Mouse (Mus musculus): ENCODE measurements around the gene Tmem229b. TPM values are rescaled to one million over a fixed set of nuclear protein-coding genes. Genes with fewer than 3 reads are reported as not detected.
"Not testable (repeated sequence)": the region's sequence is repeated elsewhere in the genome, so short reads cannot be mapped to it uniquely, and the experiment has no call there.

The Tmem229b gene
- 10 to 100 TPM; 28.0 to 28.9 TPM for total RNA-seq (2021)

DNA sequence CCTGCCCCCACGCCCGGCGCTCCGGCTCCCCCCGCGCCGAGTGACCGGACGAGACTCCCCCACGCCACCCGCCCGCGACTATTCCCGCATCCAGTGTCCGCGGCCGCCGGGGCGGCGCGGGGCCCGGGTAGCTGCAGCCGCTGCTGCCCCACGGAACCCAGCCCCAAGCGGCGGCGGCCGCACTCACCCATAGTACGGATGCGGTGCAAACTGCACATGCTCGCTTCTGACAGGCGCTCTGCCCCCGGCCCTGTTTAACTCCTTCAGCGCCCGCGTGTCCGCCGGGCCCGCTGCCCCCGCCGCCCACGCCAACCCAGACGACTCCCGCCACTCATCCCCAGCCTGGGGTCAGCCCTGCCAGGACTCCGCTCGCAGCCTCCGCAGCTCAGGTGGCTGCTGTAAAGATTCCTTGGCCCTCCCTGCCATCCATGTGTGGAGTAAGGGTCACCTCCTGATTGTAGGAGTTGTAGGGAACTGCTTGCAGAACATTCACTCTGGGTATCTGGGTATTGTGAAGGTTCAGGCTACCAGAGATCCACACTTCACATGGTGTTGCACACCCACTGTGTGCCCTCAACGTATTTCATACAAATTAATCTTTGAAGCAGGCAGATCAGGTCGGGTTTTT, at the start of gene Tmem229b:
Gene Tmem229b (minus strand): TSS at position 502 of the 628 bp plus-strand sequence.
- peak; percentile 66 to 70 for DNase-seq

DNA sequence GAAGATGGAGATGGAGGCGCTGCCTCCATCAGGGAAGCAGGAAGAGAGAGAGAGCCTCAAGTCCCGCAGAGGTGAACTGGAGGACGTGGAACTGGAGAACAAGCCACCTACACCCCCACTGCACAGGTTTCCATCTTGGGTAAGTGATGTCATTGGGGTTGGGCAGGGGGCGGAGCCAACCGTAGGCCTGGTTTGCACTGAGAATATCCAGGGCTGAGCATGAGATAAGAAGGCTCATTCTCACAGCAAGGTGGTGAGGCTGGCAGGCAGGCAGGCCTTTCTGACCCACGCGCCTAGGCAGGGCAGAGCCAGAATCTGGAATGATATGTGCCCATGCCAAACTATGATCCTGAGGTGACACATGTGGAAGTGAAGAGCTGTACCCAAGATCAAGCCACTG, 47.8 kb upstream of the Tmem229b start:
- no peak for DNase-seq

DNA sequence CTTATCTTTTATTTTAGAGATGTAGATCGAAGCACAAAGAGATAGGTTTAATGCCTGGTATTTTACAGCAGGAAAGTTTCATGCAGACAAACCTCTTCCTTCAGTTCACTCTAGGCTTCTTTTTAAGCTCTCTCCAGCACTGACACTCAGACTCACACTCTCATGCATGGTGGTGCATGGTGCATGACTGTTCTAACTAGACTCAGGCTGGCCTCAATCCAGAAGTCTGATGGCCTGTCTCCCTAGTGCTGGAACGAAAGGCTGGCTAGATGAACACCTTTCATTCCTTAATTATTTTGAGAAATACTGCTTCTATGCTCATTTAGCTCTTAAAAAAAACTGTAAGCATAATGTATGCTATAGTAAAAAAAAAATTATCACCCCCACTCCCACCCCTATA, 44.6 kb upstream of the Tmem229b start:
- DNase-seq = no peak

DNA sequence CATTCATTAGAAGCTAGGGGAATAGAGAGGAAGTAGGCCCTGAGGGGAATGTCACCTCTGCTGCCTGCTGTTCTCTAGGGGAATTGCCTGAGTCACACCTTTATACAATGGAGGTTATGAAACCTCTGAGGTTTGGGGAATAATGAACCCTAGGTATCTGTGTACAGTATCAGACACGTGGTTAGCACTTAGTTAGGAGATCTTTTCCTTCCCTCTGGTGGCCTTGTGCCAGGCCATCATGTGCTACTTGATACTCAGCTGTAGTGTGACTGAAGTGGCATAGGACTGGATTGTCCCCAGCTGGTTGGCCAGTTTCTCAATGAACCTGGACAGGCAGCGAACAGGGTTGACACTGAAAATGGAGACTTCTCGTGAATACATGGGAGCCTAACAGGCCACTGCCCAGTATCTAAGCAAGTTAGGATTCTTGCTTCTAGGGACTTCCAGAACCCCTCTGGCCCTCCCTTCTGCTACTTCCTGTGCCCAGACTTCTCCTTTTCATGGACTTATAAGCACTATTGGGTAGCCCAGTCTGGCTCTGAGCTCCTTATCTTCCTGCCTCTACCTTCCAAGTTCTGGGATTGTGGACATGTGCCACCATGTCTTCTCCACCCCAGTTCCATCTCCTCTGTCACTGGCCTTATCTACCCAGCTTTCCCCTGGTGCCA, 43.3 kb upstream of the Tmem229b start:
- DNase-seq = no peak

DNA sequence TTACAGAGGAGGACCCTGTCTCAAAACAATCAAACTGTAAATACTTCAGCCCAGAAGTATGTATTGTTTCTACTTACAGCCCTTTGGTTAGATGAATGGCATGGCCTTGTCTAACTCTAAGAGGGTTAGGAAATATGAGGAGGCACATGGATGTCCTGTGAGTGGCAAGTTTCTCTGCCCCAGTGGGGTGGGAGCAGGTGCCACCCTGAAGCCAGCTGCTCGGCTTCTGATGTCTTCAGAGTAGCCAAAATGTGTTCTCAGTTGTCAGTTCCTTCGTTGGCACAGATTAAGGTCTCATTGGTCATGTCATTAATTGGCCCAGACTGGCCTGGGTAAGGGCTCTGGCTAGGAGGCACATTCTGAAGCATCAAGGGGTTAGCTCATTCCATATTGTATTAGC, 42.4 kb upstream of the Tmem229b start:
- no peak for DNase-seq

DNA sequence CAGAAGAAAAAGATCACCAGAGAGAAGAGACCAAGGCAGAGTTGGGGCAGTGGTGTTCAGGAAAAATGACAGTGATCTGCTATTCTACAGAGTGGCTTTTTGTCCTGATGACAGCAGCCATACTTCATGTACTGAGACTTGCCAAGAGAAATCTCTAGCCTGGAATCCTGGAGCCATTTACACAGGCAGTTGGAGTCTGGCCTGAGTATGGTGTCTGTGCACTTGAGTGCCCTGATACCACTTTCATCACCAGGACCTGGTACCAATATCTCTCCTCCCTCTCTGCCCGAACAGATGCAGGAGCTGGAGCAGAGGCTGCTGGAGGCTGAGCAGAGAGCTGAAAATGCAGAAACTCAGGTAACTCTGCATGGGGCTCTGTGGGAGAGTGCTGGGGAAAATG, 41.5 kb upstream of the Tmem229b start:
- no peak for DNase-seq

DNA sequence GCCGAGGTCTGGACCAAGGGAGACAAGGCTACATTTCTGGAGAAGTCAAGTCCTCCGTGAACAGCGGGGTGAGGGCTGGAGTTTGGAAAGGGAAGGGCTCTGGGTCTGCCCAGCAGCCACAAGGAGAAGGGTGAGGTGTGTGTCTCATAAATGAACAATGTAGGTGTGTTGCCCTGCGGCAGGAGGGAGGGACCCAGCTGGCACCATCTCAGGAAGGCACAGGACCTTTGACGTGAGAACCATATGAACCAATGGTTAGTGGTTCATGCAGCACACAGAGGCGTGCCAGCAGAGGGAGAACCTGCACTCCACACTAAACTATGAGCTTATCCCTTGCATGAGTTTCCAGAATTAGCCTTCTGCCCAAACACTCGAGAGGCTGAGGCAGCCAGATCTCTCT, 39.8 kb upstream of the Tmem229b start:
- no peak for DNase-seq

DNA sequence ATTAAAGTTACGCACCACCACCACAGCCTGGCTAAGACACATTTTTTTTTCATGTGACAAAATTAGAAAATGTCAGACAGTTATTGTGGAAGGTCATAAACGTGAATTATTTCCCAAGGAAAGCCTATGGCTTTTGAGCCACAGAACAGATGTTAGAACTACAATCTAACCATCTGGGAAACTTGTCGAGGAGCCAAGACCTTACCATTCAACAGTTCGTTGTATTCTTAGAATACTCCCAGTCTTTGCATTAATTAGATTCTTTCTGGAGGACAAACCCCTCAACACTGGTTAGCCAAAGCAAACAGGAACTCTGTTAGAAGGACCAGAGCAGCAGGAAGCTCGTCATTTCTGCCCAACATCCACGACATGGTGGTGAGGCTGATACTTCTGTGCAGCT, 38.7 kb upstream of the Tmem229b start:
- no peak for DNase-seq

DNA sequence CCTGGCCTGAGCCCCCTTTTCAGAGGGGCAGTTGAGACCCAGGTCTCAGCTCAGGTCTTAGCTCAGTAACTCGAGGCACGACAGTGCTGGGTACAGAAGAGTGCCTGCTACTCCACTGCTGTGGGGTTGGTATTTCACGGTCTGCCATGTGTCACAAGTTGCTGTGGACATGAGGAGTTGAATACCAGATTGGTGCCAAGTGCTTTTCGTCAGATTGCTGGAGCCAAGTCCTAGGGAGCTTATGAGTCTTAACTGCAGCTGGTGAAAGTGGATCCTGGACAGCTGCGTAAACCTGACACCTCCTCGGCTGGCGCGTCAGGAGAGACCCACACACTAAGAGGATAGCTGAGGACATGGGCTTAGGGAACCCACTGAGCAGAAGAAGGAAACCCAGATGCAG, 37.2 kb upstream of the Tmem229b start:
- no peak for DNase-seq

DNA sequence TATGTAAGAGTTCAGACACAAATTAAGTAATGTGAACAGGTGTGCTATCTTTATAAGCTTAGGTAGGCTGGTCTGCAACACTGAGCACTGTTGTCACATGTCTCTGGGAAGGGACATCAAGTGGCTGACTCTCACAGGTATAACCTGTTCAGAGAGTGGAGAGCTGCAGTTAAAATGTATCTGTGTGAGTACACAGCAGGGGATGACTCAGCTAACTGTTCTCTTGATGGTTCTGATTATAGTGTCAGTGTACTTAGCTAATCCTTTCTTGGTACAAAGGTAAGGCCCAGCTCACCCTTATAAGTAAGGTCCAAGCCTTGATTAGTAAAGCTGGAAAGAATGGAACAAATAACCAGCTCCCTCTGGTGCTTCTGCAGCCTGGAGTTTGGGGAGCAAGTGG, 34.0 kb upstream of the Tmem229b start:
- no peak for DNase-seq

DNA sequence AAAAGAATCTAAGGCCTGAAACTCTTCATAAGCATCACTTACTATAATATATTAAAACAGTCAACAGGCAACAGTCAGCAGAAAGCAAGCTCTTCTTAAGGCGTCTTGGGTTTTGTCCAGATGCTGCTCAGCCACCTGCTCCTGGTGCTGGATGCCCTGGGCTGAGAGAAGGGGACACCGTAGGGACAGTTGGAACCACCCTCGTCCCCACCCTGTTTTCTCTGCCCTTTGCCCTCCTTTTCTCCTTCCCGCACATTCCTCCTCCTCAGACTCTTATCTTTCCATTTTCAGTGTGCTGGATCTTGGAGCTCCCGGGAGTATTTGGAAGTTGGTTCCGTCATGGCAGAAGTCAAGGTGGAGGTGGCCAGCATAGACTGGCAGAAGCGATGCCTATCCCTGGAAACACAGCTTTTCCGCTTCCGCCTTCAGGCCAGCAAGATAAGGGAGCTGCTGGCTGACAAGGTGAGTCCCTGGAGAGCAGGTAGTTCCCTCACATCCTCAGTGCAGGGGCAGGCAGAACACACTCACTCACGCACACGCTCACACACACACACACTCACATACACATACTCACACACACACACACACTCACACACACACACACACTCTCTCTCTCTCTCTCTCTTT, 32.9 kb upstream of the Tmem229b start:
- no peak for DNase-seq

DNA sequence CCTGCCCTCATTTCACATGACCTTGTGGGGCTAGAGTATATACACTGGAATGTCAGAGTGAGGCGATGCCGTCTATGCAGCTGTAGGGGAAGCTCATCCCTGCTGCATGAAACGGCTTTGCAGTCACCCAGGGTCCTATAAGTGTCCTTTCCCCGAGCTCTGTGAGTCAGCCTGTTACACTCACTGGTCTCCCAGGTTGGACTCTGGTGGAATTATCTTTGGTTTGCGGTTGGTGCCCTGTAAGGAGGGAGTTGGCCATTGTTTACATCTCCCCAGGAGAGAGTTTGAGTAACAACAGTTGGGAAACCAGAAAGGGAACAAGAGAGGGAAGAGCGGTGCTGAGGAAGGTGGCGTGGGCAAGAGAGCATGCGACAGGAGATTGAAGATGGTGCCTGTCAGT, 32.3 kb upstream of the Tmem229b start:
- DNase-seq = no peak

DNA sequence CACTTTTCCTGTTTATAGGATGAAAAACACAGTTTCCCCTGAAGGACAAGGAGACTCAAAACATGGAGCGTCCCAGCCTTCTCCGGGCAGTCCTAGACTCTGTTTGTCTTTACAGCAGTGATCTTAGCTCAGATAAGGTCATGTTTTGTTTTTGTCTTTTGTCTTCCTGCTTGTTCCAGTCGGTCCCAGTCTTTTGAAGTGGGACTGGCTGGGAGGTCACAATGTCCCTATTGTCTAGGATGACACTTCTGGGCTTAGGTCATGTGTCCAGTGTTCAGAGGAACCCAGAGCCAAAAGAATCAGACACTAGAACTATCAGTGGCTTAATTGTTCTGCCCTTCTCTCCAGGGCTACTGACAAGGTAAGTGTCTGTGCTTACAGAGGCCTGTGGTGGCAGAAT, 27.9 kb upstream of the Tmem229b start:
- DNase-seq = no peak

DNA sequence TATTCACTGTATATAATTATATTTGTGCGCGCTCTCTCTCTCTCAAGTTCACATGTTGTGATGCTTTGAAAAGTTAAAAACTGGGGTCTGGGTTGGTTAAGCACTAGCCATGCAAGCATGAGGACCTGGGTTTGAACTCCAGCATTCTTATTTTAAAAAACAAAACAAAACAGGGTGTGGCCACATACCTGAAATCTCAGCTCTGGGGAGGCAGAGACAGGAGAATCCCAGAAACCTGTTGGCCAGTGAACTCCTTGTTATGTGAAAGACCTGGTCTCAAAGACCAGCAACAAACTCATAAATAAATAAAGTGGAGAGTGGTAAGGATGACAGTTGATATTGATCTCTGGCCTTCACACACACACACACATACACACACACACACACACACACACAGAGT, 26.9 kb upstream of the Tmem229b start:
- no peak for DNase-seq

DNA sequence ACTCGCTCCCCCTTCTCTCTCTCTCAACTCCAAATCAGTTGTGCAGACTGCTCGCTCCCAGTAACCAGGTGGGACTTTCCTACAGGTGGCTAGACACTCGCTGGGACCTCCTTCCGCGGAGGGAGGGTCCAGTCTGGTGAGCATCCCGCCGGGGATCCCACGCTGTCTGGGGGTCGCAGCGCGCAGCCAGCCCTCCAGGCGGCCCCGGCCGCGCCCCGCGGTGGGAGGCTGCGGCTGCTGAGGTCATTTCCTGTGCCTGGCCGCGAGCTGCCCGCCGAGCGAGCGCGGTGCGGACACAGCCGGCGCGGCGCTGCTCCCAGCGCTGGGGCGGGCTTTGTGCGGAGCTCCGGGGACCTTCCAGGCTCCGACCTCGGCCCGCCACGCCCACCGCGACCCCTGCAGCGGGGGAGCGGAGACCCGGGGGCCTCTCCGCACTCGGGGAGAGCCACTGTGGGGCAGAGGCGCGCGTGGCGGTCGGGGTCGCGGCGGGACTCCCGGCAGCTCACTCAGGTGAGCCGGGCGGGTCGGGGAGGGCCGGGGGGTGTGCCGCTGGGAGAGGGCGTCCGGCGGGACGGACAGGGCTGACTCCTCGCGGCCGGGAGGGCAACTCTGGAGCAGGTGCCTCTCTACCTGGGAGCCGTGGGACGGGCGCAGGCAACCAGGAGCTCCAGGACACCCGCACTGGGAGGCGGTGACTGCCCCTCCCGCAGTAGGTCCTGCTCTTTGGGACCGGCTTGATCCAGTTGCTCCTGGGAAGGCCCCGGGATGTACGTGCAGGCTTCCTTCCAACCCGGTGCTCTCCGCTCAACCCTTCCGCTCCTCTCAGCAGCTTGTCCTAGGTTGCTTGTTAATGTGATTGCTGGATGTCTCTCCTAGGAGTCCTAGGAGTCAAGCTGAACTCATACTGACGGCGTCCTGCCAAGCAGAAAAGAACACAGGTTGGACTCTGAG, 21.8 kb upstream of the Tmem229b start, which contains the start of gene Plekhh1:
Gene Plekhh1 (plus strand): TSS at position 253 of the 951 bp plus-strand sequence.
- DNase-seq = peak; percentile 31 to 32

DNA sequence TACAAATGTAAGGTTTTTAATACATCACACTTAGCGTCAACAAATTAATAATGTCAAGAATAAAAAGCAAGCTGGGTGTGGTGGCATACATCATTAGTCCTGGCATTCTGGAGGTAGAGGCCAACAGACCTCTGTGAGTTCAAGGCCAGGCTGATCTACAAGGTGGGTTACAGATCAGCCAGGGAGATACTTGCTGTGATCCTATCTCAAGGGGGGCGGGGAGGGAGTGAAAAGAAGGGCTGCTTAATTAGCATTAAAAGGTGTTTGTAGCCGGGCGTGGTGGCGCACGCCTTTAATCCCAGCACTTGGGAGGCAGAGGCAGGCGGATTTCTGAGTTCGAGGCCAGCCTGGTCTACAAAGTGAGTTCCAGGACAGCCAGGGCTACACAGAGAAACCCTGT, 20.1 kb upstream of the Tmem229b start:
- not testable (repeated sequence) for DNase-seq

DNA sequence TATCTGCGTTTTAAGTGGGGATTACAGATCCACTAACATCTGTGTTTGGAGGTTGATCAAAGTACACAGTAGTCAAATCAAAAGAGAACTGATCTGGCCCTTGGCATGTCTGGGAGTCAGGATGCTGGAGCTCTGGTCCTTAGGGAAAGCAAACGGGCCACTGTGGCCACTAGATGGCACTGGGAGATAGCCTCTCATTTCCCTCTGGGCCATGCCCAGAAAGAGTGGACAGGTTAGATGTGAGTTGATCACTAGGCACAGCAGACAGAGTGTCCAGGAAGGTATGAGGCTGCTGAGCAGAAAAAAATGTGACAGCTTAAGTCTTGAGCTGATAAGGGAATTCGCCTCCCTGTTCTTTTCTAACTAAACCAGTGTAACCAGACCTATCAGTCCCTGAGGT, 15.5 kb upstream of the Tmem229b start:
- peak; percentile 47 to 57 for DNase-seq

DNA sequence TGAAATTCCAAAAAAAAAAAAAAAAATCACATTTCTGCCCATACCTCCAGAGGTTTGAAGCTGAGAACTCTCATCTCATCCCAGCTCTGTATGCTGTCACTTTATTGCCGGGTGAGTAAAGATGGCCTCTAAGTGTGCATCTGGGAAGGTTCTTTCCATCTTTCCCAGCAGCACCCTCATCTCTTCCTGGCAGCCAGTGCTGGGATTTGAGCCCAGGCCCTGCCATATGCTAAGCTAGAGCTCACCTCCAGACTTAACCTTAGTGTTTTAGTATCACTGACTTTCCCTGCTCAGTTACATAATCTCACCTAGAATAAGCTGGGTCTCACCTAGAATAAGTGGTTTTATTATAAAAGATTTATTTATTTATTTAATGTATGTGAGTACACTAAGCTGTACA, 14.5 kb upstream of the Tmem229b start:
- no peak for DNase-seq

DNA sequence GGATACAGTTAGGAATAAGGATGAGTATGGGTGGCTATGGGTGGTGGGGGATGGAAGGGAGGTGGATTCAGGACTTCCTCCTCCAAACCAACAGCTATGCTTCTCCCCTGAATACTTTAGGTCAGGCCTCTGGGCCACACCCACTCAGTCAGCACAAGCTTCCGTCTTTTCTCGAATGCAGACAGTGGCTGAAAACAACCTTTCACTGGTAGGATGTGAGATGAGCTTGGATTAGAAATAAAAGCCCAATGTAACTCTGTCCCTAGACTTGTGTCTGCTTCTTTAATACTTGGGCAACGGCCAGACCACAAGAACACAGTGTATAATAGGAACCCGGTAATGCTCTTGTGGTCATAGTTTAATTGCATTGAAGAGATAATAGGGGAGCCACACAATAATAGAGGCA, 10.6 kb upstream of the Tmem229b start:
- no peak for DNase-seq

DNA sequence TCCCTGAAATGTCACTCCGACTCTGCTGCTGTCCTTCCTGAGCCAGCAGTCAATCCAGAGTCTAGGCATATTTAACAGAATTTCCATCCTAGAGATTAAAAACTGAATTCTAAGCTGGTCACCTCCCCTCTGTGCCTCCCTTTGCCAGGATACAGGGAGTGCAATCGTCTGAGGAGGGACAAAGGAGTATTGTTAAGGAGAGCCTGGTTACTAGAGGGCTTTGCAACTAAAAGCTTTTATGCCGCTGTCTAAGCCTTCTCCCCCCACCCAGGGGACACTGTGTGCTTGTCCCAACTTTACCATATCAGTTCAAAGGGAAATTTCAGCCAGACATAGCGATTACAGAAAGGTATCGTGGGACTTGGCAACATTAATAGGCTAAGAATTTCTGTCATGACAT, 8.7 kb upstream of the Tmem229b start:
- DNase-seq = no peak

DNA sequence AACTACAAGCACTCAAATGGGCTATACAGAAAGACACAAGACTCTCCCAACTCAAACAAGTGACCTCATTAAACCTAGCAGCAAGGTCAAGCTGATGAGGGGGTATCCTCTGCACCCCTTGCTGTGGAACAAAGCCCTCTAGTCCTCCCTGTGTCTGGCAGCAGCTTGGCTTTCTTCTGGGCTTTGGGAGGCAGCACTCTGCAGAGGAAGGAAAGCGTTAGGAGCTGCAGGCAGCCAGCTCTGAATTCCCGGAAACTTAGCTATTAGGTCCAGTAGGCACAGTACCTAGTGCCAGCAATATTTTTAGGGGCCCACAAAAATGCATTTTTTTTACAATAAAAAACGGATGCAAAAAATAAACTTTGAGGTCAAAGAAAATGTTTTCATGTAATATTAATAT, 3.1 kb upstream of the Tmem229b start:
- no peak for DNase-seq

DNA sequence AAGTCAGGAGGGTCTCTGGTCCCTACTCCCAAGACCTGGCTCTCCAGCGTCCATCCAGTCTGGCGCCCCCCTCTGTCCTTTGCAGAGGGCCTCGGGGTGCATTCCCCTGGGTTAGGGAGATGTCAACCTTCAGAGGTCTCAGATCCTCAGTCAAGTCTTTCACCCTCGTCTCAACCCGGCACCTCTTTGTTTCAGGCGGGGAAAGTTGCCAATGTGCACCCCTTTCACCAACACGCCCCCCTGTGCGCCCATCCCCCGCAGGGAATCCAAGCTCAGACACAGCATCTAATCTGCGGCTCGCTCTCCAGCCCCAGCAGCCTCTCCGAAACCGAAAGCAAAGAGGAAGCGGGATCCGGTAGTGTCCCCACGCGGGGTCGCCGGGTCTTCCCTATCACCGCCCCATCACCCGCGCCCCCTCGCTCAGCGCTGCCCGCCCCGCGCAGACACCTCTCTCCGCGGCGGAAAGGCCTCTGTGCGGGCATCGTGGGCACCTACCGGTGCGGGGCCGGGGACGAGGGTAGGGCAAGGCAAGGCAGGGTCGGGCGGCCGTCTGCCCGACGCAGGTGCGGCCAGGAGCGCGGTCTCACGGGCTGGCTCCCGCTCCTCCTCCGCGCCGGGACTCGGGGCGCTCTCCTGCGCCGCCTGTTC, 825 bp downstream of the Tmem229b start:
- peak; percentile 42 for DNase-seq

All from layer of hippocampus, postnatal 36 days (tissue).